Mouse (Mus musculus) spleen, adult 2 months (tissue): ENCODE measurements around the gene Syt8.

Source experiments
- CTCF ChIP-seq: fragments of 200-500 bp; IDR thresholded peaks from 2 replicates; pipeline ENCODE4 v1.5.1; 2011; ENCODE audit warnings: mild to moderate bottlenecking, inconsistent platforms; ENCODE audit not compliant: insufficient read depth, insufficient read length, insufficient replicate concordance; ENCODE audit errors: extremely low read depth
- POLR2A ChIP-seq: fragments of 200-500 bp; IDR thresholded peaks from 2 replicates; pipeline ENCODE4 v1.6.1; 2011; ENCODE audit warnings: low read depth, low read length, inconsistent platforms

- TF ChIP-seq CTCF: no peak
- TF ChIP-seq POLR2A: no peak
Observed at GRCm38 (mm10) chr7:142391609-142392008, 43.0 kb upstream of the Syt8 start.
